31 mouse cellular contexts compared by ENCODE assay signal in the genomic region with DNA sequence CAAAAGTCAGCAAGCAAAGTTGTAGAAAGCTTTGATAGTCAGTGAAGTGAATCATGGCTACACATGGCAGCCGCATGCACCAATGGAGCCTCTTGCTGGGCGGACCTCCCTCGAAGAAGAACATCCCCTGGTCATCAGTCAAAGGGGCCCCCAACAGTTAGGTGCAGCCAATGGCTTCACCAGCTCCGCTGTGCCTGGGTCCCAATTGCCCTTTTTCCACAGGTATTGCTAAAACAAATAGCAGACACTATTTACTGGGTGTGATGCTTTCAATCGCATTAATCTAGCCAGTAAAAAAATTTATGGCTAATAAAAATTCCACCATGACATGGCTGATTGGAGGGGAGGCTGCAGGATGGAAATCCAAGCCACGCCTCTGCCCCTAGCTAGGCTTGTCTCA.
DNase-seq lines count a peak whose midpoint lies in the region; ATAC-seq and TF ChIP-seq lines count a peak whose summit lies in the region.
"Had no signal": no experiment of that assay in that cellular context is flagged by ENCODE, and none has a peak within 500 bp of the region (broad histone marks: within the 10 kb centered on the region; RNA-seq: fewer than 3 reads in every experiment).

No protein-coding gene starts in this region.

- H3K4me1 ChIP-seq in intestine, embryonic 14.5 days (replicated peaks; ENCODE audit: control insufficient read depth, insufficient read depth, low read length) = no peaks in the 10 kb centered on the region
- no peaks in the 10 kb centered on the region for H3K4me1 ChIP-seq in intestine, postnatal 0 days (replicated peaks; ENCODE audit: control insufficient read depth, insufficient read depth, low read length)
- H3K4me1 ChIP-seq in kidney, postnatal 0 days (replicated peaks; ENCODE audit: insufficient read depth, low read length) = no peaks in the 10 kb centered on the region
- peaks cover 23% of the 10 kb centered on the region for H3K4me1 ChIP-seq in limb, embryonic 13.5 days
- H3K4me1 ChIP-seq: embryonic facial prominence, embryonic 10.5 days; embryonic facial prominence, embryonic 13.5 days; forebrain, embryonic 12.5 days; forebrain, embryonic 15.5 days; heart, embryonic 10.5 days; heart, embryonic 13.5 days had no signal

- H3K9ac ChIP-seq in intestine, embryonic 14.5 days (ENCODE audit: low read length) = no peak overlapping the region
- H3K9ac ChIP-seq in intestine, postnatal 0 days (ENCODE audit: low read depth, low read length) = no peak overlapping the region
- no peak overlapping the region for H3K9ac ChIP-seq in kidney, postnatal 0 days (ENCODE audit: low read depth, low read length)
- no peak overlapping the region for H3K9ac ChIP-seq in limb, embryonic 13.5 days
- H3K9ac ChIP-seq: embryonic facial prominence, embryonic 13.5 days; forebrain, embryonic 12.5 days; forebrain, embryonic 15.5 days; heart, embryonic 13.5 days; hindbrain, embryonic 14.5 days had no signal

- no peak for TF ChIP-seq CTCF in intestine, postnatal 0 days (IDR thresholded peaks at IDR 0.05; ENCODE audit: low read depth)
- TF ChIP-seq CTCF in kidney, postnatal 0 days (IDR thresholded peaks at IDR 0.05; ENCODE audit: low read depth) = no peak

- H3K27ac ChIP-seq in intestine, embryonic 14.5 days (ENCODE audit: low read depth) = no peak overlapping the region
- no peak overlapping the region for H3K27ac ChIP-seq in intestine, postnatal 0 days (ENCODE audit: low read depth, low read length)
- no peak overlapping the region for H3K27ac ChIP-seq in kidney, postnatal 0 days
- H3K27ac ChIP-seq in limb, embryonic 13.5 days = peak overlapping the region; percentile 3; the same call in 1 of the 2 replicates
- H3K27ac ChIP-seq: embryonic facial prominence, embryonic 10.5 days; embryonic facial prominence, embryonic 13.5 days; forebrain, embryonic 12.5 days; forebrain, embryonic 15.5 days; heart, adult 2 months; heart, embryonic 10.5 days; heart, embryonic 13.5 days; hindbrain, embryonic 14.5 days; hindbrain, postnatal 0 days had no signal

- 80% methylated on average over 6 of the region's 6 CpGs for WGBS in intestine, embryonic 14.5 days
- 79% methylated on average over 6 of the region's 6 CpGs for WGBS in intestine, postnatal 0 days
- 57% methylated on average over 6 of the region's 6 CpGs for WGBS in kidney, postnatal 0 days
- WGBS in limb, embryonic 13.5 days = 51% methylated on average over 6 of the region's 6 CpGs

- no peaks in the 10 kb centered on the region for H3K9me3 ChIP-seq in intestine, embryonic 14.5 days (ENCODE audit: control insufficient read depth, low read length)
- no peaks in the 10 kb centered on the region for H3K9me3 ChIP-seq in intestine, postnatal 0 days (ENCODE audit: control insufficient read depth)
- H3K9me3 ChIP-seq in kidney, postnatal 0 days (replicated peaks; ENCODE audit: low read length) = no peaks in the 10 kb centered on the region
- H3K9me3 ChIP-seq in limb, embryonic 13.5 days = no peaks in the 10 kb centered on the region
- H3K9me3 ChIP-seq: embryonic facial prominence, embryonic 10.5 days; embryonic facial prominence, embryonic 13.5 days; forebrain, embryonic 12.5 days; forebrain, embryonic 15.5 days; heart, embryonic 10.5 days; heart, embryonic 13.5 days had no signal

- H3K4me3 ChIP-seq in intestine, embryonic 14.5 days (ENCODE audit: low read depth, low read length) = no peak overlapping the region
- no peak overlapping the region for H3K4me3 ChIP-seq in intestine, postnatal 0 days (ENCODE audit: low read depth, low read length)
- H3K4me3 ChIP-seq in kidney, postnatal 0 days (replicated peaks; ENCODE audit: low read depth, low read length) = no peak overlapping the region
- no peak overlapping the region for H3K4me3 ChIP-seq in limb, embryonic 13.5 days
- H3K4me3 ChIP-seq: embryonic facial prominence, embryonic 10.5 days; embryonic facial prominence, embryonic 13.5 days; erythroblast, embryonic 14.5 days; forebrain, embryonic 12.5 days; forebrain, embryonic 15.5 days; heart, adult 2 months; heart, embryonic 10.5 days; heart, embryonic 13.5 days had no signal

- no peak overlapping the region for H3K4me2 ChIP-seq in intestine, embryonic 14.5 days (ENCODE audit: low read length)
- H3K4me2 ChIP-seq in intestine, postnatal 0 days (replicated peaks; ENCODE audit: low read depth) = no peak overlapping the region
- H3K4me2 ChIP-seq in kidney, postnatal 0 days (ENCODE audit: low read length) = no peak overlapping the region
- 0 out of 2 replicates have a peak overlapping the region, but pooled peaks have one; percentile 9 for H3K4me2 ChIP-seq in limb, embryonic 13.5 days (replicated peaks)
- H3K4me2 ChIP-seq: embryonic facial prominence, embryonic 13.5 days; forebrain, embryonic 12.5 days; forebrain, embryonic 15.5 days; heart, embryonic 13.5 days; hindbrain, embryonic 14.5 days had no signal

- ATAC-seq in intestine, embryonic 14.5 days (replicated peaks; ENCODE audit: low FRiP score, low TSS enrichment, low read depth) = no peak
- ATAC-seq in intestine, postnatal 0 days = no peak
- ATAC-seq in kidney, postnatal 0 days (replicated peaks; ENCODE audit: low FRiP score, low read depth) = no peak
- peak; percentile 59; the same call in 1 of the 2 replicates for ATAC-seq in limb, embryonic 13.5 days (ENCODE audit: low FRiP score, low read depth)
- no peak for ATAC-seq in activated CD4-positive, CD25-positive, alpha-beta regulatory T cell, adult 4 months
- ATAC-seq: forebrain, embryonic 15.5 days; hindbrain, postnatal 0 days; Patski had no signal

- no peaks in the 10 kb centered on the region for H3K27me3 ChIP-seq in intestine, embryonic 14.5 days (replicated peaks; ENCODE audit: control insufficient read depth, insufficient read depth, low read length)
- no peaks in the 10 kb centered on the region for H3K27me3 ChIP-seq in intestine, postnatal 0 days (replicated peaks; ENCODE audit: control insufficient read depth, insufficient read depth, low read length)
- no peaks in the 10 kb centered on the region for H3K27me3 ChIP-seq in kidney, postnatal 0 days (ENCODE audit: insufficient read depth, low read length)
- H3K27me3 ChIP-seq in limb, embryonic 13.5 days = no peaks in the 10 kb centered on the region
- H3K27me3 ChIP-seq: CH12.LX; embryonic facial prominence, embryonic 13.5 days; forebrain, embryonic 12.5 days; forebrain, embryonic 15.5 days; heart, embryonic 13.5 days; Patski had no signal

- H3K36me3 ChIP-seq in intestine, embryonic 14.5 days (ENCODE audit: control insufficient read depth, insufficient read depth, low read length) = no peaks in the 10 kb centered on the region
- H3K36me3 ChIP-seq in intestine, postnatal 0 days (ENCODE audit: control insufficient read depth, insufficient read depth) = no peaks in the 10 kb centered on the region
- no peaks in the 10 kb centered on the region for H3K36me3 ChIP-seq in kidney, postnatal 0 days (ENCODE audit: insufficient read depth, low read length)
- no peaks in the 10 kb centered on the region for H3K36me3 ChIP-seq in limb, embryonic 13.5 days
- H3K36me3 ChIP-seq: embryonic facial prominence, embryonic 10.5 days; embryonic facial prominence, embryonic 13.5 days; forebrain, embryonic 12.5 days; forebrain, embryonic 15.5 days; G1E; heart, embryonic 10.5 days; heart, embryonic 13.5 days had no signal

- peak; percentile 24 for DNase-seq in intestine, embryonic 14.5 days (ENCODE audit: low spot score)
- peak; percentile 14 for DNase-seq in kidney, postnatal 0 days (ENCODE audit: low spot score)
- DNase-seq in kidney, postnatal 14 days = no peak
- peak; percentile 30 for DNase-seq in forelimb bud, embryonic 11.5 days (ENCODE audit: low read depth, low spot score)
- DNase-seq in cerebellum, postnatal 36 days = no peak
- DNase-seq: adrenal gland, adult 2 months; adrenal gland, postnatal 14 days; B cell, adult 2 months; cerebellum, adult 11-12 months; cerebellum, adult 8-10 months; cerebellum, postnatal 10 days; gastrocnemius, postnatal 10 days; gastrocnemius, postnatal 36 days; heart, adult 2 months; heart, postnatal 14 days; heart, postnatal 4 days had no signal

Comparison
In these comparisons a context has a peak if more than half of its experiments do, and no peak if none do; other contexts are left out.
1. DNase-seq: peak in intestine, embryonic 14.5 days (single experiment), kidney, postnatal 0 days (single experiment) and forelimb bud, embryonic 11.5 days (single experiment); none in kidney, postnatal 14 days (single experiment) and cerebellum, postnatal 36 days (0 of 2).